Mouse (Mus musculus) limb, embryonic 15.5 days (tissue): ENCODE results near the gene Osm. TPM values are rescaled to one million over a fixed set of nuclear protein-coding genes. Genes with fewer than 3 reads are reported as not detected.
A peak's percentile ranks its signal among the peaks of the same experiment; 100 is the strongest.

Experiments used
- ATAC-seq: fragments of 200-750 bp; cut with Nextera tagmentation; 2 replicates; pipeline ENCODE4 v1.8.0; 2017; ENCODE audit warnings: low read depth, moderate TSS enrichment; ENCODE audit not compliant: insufficient number of reproducible peaks, low FRiP score, low TSS enrichment
- H3K27ac ChIP-seq: fragments of 300-500 bp; sonication (generic); 2 replicates; pipeline ENCODE4 v1.5.1; 2015; ENCODE audit warnings: moderate library complexity, mild to moderate bottlenecking, inconsistent platforms
- H3K27me3 ChIP-seq: fragments of 300-500 bp; sonication (generic); 2 replicates; pipeline ENCODE4 v1.6.1; 2015; ENCODE audit warnings: inconsistent platforms
- H3K36me3 ChIP-seq: fragments of 300-500 bp; sonication (generic); 2 replicates; pipeline ENCODE4 v1.6.1; 2015; ENCODE audit warnings: inconsistent platforms
- H3K4me1 ChIP-seq: fragments of 300-500 bp; sonication (generic); 2 replicates; pipeline ENCODE4 v1.6.1; 2015; ENCODE audit warnings: inconsistent platforms
- H3K4me2 ChIP-seq: fragments of 300-500 bp; sonication (generic); 2 replicates; pipeline ENCODE4 v1.6.1; 2015; ENCODE audit warnings: mild to moderate bottlenecking, inconsistent platforms
- H3K4me3 ChIP-seq: fragments of 300-500 bp; sonication (generic); 2 replicates; pipeline ENCODE4 v1.5.1; 2015; ENCODE audit warnings: mild to moderate bottlenecking, inconsistent platforms
- H3K9ac ChIP-seq: fragments of 300-500 bp; sonication (generic); 2 replicates; pipeline ENCODE4 v1.6.1; 2015; ENCODE audit warnings: inconsistent platforms
- H3K9me3 ChIP-seq: fragments of 300-500 bp; sonication (generic); 2 replicates; pipeline ENCODE4 v1.6.1; 2016; ENCODE audit warnings: inconsistent platforms
- WGBS: fragments of 180-500 bp; shearing (Covaris S2); methylation state at CpG from one replicate; pipeline ENCODE4 v1.1.7; 2015; 5-methylcytosine and 5-hydroxymethylcytosine counted together
- polyA plus RNA-seq: library from polyadenylated mRNA; unstranded; fragments of >200 nt; fragmentation: Nextera tagmentation; extraction: Ambion mirVana; gene quantifications from 2 replicates; pipeline ENCODE4 v1.2.1, GENCODE M21; 2015

Osm gene
- polyA plus RNA-seq, 1 experiment from 2014 or later = 0.23 TPM

- no peaks in the 10 kb centered on the region for H3K9me3 ChIP-seq
- H3K4me3 ChIP-seq = peak within 1 kb of the TSS; percentile 55
- H3K4me2 ChIP-seq = peak within 1 kb of the TSS; percentile 96
- 2% methylated on average over 55 of the region's 56 CpGs for WGBS
- peak within 1 kb of the TSS; percentile 58 for H3K9ac ChIP-seq
- peaks cover 31% of the 10 kb centered on the region for H3K36me3 ChIP-seq
- H3K27me3 ChIP-seq = no peaks in the 10 kb centered on the region
- peak within 1 kb of the TSS; percentile 81 for H3K27ac ChIP-seq
- peak; percentile 78 for ATAC-seq
- peaks cover 30% of the 10 kb centered on the region for H3K4me1 ChIP-seq
Observed at GRCm38 (mm10) chr11:4217914-4218629, 18.1 kb upstream of the Osm start, which contains the start of gene Castor1. Castor1 (plus strand) TSS chr11:4218225.

GRCm38 (mm10) chr11:4218637-4219036, 17.6 kb upstream of the Osm start:
- Histone ChIP-seq H3K4me2 (peak overlapping the region; percentile 96), H3K4me3 (peak overlapping the region; percentile 55), H3K9me3 (no peaks in the 10 kb centered on the region), H3K9ac (peak overlapping the region; percentile 58), H3K27me3 (no peaks in the 10 kb centered on the region), H3K27ac (peak overlapping the region; percentile 81), H3K4me1 (peaks cover 32% of the 10 kb centered on the region), H3K36me3 (peaks cover 26% of the 10 kb centered on the region)
- no peak for ATAC-seq
- 8% methylated on average over 6 of the region's 6 CpGs for WGBS

GRCm38 (mm10) chr11:4219317-4219751, 16.9 kb upstream of the Osm start:
- WGBS = 7% methylated on average over 2 of the region's 2 CpGs
- H3K4me3 ChIP-seq = peak overlapping the region; percentile 55
- no peaks in the 10 kb centered on the region for H3K27me3 ChIP-seq
- H3K36me3 ChIP-seq = peaks cover 19% of the 10 kb centered on the region
- H3K4me1 ChIP-seq = peaks cover 34% of the 10 kb centered on the region
- H3K27ac ChIP-seq = peak overlapping the region; percentile 81
- peak overlapping the region; percentile 96; the same call in 1 of the 2 replicates for H3K4me2 ChIP-seq
- H3K9ac ChIP-seq = no peak overlapping the region
- H3K9me3 ChIP-seq = no peaks in the 10 kb centered on the region
- no peak for ATAC-seq

DNA sequence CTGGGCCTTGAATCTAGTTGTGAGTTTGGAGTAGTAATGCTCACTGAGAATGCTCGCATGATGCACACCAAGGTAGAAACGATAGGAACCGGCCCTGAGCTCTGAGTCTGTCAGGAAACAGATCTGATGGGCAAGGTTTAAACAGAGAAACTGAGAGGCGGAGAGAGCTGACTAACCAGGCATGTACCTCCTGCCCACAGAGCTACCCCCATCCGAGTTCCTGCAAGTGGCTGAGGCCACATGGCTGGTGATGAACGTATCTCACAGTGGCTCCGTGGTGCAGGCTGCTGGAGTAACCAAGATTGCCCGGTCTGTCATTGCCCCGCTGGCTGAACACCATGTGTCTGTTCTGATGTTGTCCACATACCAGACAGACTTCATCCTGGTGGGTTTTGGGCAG, 16.3 kb upstream of the Osm start:
- H3K9ac ChIP-seq = no peak overlapping the region
- WGBS = 64% methylated on average over 9 of the region's 9 CpGs
- peaks cover 13% of the 10 kb centered on the region for H3K36me3 ChIP-seq
- no peak overlapping the region for H3K4me2 ChIP-seq
- H3K9me3 ChIP-seq = no peaks in the 10 kb centered on the region
- H3K27ac ChIP-seq = no peak overlapping the region
- H3K27me3 ChIP-seq = no peaks in the 10 kb centered on the region
- H3K4me3 ChIP-seq = no peak overlapping the region
- no peak for ATAC-seq
- peaks cover 34% of the 10 kb centered on the region for H3K4me1 ChIP-seq

DNA sequence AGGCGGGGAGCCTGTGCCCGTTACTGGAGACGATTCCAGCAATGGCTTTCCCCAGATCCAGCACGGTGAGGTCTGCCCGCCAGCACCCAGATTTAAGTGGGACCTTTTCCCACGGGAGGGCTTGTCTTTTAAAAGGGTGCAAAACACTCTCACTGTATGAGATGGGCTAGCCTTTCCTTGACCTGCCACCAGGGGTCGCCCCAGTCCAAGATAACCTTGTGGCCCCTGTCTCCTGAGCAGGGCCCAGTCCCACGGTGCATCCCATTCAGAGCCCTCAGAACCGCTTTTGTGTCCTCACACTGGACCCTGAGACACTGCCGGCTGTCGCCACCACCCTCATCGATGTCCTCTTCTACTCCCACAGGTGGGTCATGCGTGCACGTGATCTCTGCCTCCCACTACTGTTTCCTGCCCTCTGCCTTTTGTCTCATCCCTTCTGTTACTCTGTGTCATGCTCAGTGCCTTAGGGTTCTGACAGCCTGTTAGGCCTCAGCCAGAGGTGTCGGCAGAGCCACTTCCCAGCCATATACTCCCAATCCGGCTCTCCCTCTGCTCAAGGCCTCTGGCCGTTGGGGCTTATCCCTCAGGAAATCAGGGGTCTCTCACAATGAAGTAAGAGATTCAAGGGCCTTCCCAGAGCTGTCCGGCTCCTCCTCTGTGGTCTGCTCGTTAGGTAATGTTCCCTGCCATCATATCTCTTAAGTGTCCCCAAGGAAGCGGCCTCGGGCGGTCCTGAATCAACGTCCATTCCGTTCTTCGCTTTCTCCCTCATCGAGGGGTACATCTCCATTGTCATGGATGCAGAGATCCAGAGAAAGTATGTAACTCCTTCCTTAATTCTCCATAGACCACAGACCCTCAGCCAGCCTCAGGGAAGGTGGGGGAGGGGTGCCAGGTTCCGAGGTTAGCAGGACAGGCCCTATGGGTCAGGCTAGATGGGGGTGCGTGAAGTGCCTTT, 15.5 kb upstream of the Osm start:
- Histone ChIP-seq H3K4me3 (no peak overlapping the region), H3K4me1 (peaks cover 33% of the 10 kb centered on the region), H3K4me2 (no peak overlapping the region), H3K27ac (no peak overlapping the region), H3K36me3 (0 out of 2 replicates have a peak, but pooled peaks cover 5% of the 10 kb centered on the region), H3K27me3 (no peaks in the 10 kb centered on the region), H3K9ac (no peak overlapping the region), H3K9me3 (no peaks in the 10 kb centered on the region)
- ATAC-seq = no peak
- 57% methylated on average over 28 of the region's 28 CpGs for WGBS

DNA sequence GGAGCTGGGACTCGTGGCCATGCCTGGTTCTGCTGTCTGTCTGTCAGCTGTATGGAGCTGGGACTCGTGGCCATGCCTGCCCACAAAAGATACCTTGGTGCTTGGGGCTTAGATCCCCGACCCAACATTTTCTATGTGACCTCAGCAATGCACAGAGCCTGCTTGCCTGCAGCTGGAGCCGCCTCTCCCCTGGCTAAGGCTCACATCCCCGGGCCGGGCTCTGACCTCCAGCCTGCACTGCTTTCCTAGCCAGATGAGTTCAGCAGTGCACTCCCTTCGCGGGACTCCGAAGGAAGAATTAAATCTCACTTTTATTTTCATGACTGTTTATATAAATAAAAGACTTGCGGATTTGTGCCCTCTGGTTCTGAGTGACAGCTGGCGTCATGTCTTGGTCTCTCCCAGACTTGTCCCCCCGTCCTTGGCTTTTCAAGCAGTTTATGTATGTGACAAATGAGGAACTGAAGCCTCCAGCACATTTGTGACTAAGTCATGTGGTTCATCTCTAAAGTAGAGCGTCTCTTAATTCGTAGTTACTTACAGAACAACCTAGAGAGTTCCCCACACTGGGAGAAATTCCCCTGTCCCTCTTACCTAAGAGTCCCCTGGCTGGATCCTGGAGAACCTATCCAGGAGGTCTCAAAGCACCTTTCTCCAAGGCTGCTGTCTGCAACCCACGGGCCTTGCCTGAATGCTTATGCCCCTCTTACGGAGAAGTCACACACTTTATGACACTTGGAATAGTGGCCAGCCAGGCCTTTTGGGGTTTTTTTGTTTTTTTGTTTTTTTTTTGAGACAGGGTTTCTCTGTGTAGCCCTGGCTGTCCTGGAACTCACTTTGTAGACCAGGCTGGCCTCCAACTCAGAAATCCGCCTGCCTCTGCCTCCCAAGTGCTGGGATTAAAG, 13.9 kb upstream of the Osm start:
- H3K27me3 ChIP-seq = no peaks in the 10 kb centered on the region
- no peaks in the 10 kb centered on the region for H3K9me3 ChIP-seq
- no peak overlapping the region for H3K9ac ChIP-seq
- no peak overlapping the region for H3K27ac ChIP-seq
- H3K36me3 ChIP-seq = no peaks in the 10 kb centered on the region
- H3K4me3 ChIP-seq = no peak overlapping the region
- no peak overlapping the region for H3K4me2 ChIP-seq
- WGBS = 72% methylated on average over 17 of the region's 17 CpGs
- no peak for ATAC-seq
- peaks cover 28% of the 10 kb centered on the region for H3K4me1 ChIP-seq

DNA sequence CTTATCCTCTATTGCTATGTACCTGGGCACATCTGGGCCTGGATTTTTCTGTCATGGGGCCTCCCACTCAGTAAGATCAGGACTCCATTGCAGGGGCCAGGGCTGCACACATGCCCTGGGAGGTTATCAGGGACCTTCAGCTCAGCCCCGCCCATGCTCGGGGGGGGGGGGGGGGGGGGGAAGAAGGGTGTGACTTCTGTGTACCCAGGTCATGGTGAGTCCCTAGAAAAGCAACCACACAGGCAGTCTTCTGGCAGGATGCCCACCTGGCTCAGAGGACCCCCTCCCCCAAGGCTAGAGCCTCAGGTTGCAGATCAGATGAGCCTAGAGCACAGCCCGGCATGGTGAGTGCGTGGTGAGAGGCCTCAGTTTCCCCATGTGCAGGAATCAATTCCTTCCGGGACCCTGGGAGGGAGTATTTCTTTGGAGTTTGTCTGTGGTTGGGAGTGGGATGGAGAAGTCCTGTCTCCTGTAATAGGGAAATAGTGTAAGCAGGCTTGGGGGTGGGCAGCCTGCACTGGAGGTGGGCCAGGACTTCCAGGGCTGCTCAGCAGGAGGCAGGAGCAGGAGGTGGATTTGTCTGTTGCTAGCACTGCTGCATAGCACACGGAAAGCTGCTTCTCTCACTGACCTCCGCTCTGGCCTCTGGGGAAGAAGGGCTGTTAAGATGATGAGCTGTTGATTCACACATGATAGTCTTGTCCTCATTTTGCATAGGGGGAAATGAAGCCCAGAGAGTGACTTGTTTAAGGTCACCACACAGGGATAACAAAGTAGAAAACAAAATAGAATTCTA, 12.6 kb upstream of the Osm start:
- Histone ChIP-seq H3K4me1 (peaks cover 19% of the 10 kb centered on the region), H3K4me2 (no peak overlapping the region), H3K27ac (no peak overlapping the region), H3K9ac (no peak overlapping the region), H3K36me3 (no peaks in the 10 kb centered on the region), H3K27me3 (no peaks in the 10 kb centered on the region), H3K4me3 (no peak overlapping the region), H3K9me3 (no peaks in the 10 kb centered on the region)
- WGBS = 25% methylated on average over 7 of the region's 7 CpGs
- no peak for ATAC-seq

DNA sequence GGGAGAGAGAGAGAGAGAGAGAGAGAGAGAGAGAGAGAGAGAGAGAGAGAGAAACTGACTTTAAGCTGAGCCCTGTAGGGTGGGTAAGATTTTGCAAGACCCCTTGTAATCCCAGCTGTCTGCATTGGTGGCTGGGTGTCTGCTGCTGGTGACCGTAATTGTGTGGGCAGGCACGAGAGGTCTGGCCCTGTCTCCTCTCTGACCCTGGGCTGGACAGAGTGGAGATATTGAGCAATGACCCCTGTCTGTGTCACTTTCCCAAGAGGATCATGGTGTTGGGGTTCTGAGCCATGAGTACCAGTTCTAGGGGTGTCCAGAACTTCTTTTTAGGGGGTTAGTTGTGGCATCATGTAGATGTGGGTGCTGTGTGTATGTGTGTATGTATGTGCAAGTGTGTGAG, 12.0 kb upstream of the Osm start:
- ATAC-seq = no peak
- no peak overlapping the region for H3K27ac ChIP-seq
- H3K36me3 ChIP-seq = no peaks in the 10 kb centered on the region
- H3K27me3 ChIP-seq = no peaks in the 10 kb centered on the region
- no peaks in the 10 kb centered on the region for H3K9me3 ChIP-seq
- H3K4me2 ChIP-seq = no peak overlapping the region
- WGBS = 43% methylated on average over 2 of the region's 2 CpGs
- H3K4me1 ChIP-seq = peaks cover 17% of the 10 kb centered on the region
- no peak overlapping the region for H3K4me3 ChIP-seq
- no peak overlapping the region for H3K9ac ChIP-seq

DNA sequence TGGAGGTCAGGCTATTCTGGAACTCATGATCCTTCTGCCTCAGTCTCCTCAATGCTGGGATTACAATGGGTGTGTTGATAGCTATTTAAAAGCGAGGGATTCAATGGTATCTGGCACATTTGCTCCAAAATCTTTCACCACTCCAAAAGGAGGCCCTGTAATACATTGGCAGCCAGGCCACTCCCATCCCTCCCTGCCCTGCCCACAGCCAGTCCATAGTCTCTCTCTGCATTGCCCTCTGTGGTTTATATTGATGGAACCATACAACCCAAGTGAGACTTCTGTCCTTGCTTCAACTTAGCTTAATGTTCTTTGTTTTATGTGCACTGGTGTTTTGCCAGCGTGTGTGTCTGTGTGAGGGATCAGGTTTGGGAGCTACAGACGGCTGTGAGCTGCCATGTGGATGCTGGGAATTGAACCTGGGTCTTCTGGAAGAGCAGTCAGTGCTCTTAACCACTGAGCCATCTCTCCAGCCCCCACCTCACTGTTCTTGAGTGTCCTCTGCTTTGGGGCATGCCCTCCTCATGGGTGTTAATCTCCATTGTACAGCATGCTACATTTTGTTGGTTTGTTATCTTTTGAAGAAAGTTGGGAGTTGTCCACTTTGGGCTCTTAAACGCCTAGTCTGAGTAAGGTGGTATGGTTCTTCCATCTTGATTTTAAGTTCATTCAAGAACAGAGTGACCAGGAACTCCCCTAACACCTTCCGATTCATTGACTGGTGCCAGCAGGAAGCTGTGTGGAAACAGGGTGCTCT, 9.5 kb upstream of the Osm start:
- Histone ChIP-seq H3K4me1 (peaks cover 11% of the 10 kb centered on the region; the same call in 1 of the 2 replicates), H3K9me3 (no peaks in the 10 kb centered on the region), H3K4me3 (no peak overlapping the region), H3K27ac (no peak overlapping the region), H3K9ac (no peak overlapping the region), H3K36me3 (no peaks in the 10 kb centered on the region), H3K4me2 (no peak overlapping the region), H3K27me3 (no peaks in the 10 kb centered on the region)
- WGBS = 76% methylated on average over 5 of the region's 5 CpGs
- no peak for ATAC-seq

GRCm38 (mm10) chr11:4228463-4228862, 7.8 kb upstream of the Osm start:
- Histone ChIP-seq H3K9ac (no peak overlapping the region), H3K27me3 (no peaks in the 10 kb centered on the region), H3K4me2 (no peak overlapping the region), H3K27ac (no peak overlapping the region), H3K36me3 (no peaks in the 10 kb centered on the region), H3K9me3 (no peaks in the 10 kb centered on the region), H3K4me3 (no peak overlapping the region), H3K4me1 (peaks cover 10% of the 10 kb centered on the region; the same call in 1 of the 2 replicates)
- WGBS = 31% methylated on average over 8 of the region's 8 CpGs
- no peak for ATAC-seq
